Mouse (Mus musculus): ENCODE data around the gene Ikbke. TPM values are rescaled to one million over a fixed set of nuclear protein-coding genes. Genes with fewer than 3 reads are reported as not detected.

Ikbke gene
- polyA plus RNA-seq, 1 experiment from 2014 or later: 0.91 TPM

GRCm38 (mm10) chr1:131233527-131233926, 45.9 kb downstream of the Ikbke start:
- WGBS: 72% methylated on average over 12 of the region's 12 CpGs
- ATAC-seq: no peak
- Histone ChIP-seq H3K4me3 (replicated peaks; ENCODE audit: low read length) (no peak overlapping the region), H3K27ac (ENCODE audit: low read length) (no peak overlapping the region), H3K9me3 (ENCODE audit: control insufficient read depth, low read length) (no peaks in the 10 kb centered on the region), H3K4me2 (ENCODE audit: low read length) (no peak overlapping the region), H3K4me1 (replicated peaks; ENCODE audit: control insufficient read depth, insufficient read depth, low read length) (no peaks in the 10 kb centered on the region), H3K9ac (replicated peaks; ENCODE audit: low read depth, low read length) (no peak overlapping the region), H3K36me3 (ENCODE audit: control insufficient read depth, insufficient read depth) (no peaks in the 10 kb centered on the region), H3K27me3 (replicated peaks; ENCODE audit: control insufficient read depth, insufficient read depth, low read length) (no peaks in the 10 kb centered on the region)

- no peak overlapping the region for H3K4me2 ChIP-seq (ENCODE audit: low read length)
Measured at GRCm38 (mm10) chr1:131228659-131229058, 50.7 kb downstream of the Ikbke start.

GRCm38 (mm10) chr1:131228225-131228624, 51.2 kb downstream of the Ikbke start:
- no peak for ATAC-seq
- H3K4me3 ChIP-seq (replicated peaks; ENCODE audit: low read length): no peak overlapping the region
- H3K4me1 ChIP-seq (replicated peaks; ENCODE audit: control insufficient read depth, insufficient read depth, low read length): no peaks in the 10 kb centered on the region
- no peak overlapping the region for H3K4me2 ChIP-seq (ENCODE audit: low read length)
- H3K36me3 ChIP-seq (ENCODE audit: control insufficient read depth, insufficient read depth): no peaks in the 10 kb centered on the region
- no peaks in the 10 kb centered on the region for H3K27me3 ChIP-seq (replicated peaks; ENCODE audit: control insufficient read depth, insufficient read depth, low read length)
- H3K27ac ChIP-seq (ENCODE audit: low read length): no peak overlapping the region
- no peaks in the 10 kb centered on the region for H3K9me3 ChIP-seq (ENCODE audit: control insufficient read depth, low read length)
- WGBS: 68% methylated on average over 7 of the region's 7 CpGs
- no peak overlapping the region for H3K9ac ChIP-seq (replicated peaks; ENCODE audit: low read depth, low read length)

More at GRCm38 (mm10) chr1:131228659-131229058, 50.7 kb downstream of the Ikbke start:
- H3K36me3 ChIP-seq (ENCODE audit: control insufficient read depth, insufficient read depth): no peaks in the 10 kb centered on the region
- H3K27ac ChIP-seq (ENCODE audit: low read length): no peak overlapping the region
- 91% methylated on average over 5 of the region's 5 CpGs for WGBS
- no peaks in the 10 kb centered on the region for H3K27me3 ChIP-seq (replicated peaks; ENCODE audit: control insufficient read depth, insufficient read depth, low read length)
- H3K4me1 ChIP-seq (replicated peaks; ENCODE audit: control insufficient read depth, insufficient read depth, low read length): no peaks in the 10 kb centered on the region
- H3K4me3 ChIP-seq (replicated peaks; ENCODE audit: low read length): no peak overlapping the region
- no peak for ATAC-seq
- no peaks in the 10 kb centered on the region for H3K9me3 ChIP-seq (ENCODE audit: control insufficient read depth, low read length)
- H3K9ac ChIP-seq (replicated peaks; ENCODE audit: low read depth, low read length): no peak overlapping the region

- H3K36me3 ChIP-seq (ENCODE audit: control insufficient read depth, insufficient read depth): no peaks in the 10 kb centered on the region
- H3K9ac ChIP-seq (replicated peaks; ENCODE audit: low read depth, low read length): no peak overlapping the region
- ATAC-seq: no peak
- H3K27ac ChIP-seq (ENCODE audit: low read length): no peak overlapping the region
- 59% methylated on average over 12 of the region's 12 CpGs for WGBS
- H3K4me1 ChIP-seq (replicated peaks; ENCODE audit: control insufficient read depth, insufficient read depth, low read length): no peaks in the 10 kb centered on the region
- no peak overlapping the region for H3K4me2 ChIP-seq (ENCODE audit: low read length)
- H3K9me3 ChIP-seq (ENCODE audit: control insufficient read depth, low read length): no peaks in the 10 kb centered on the region
- no peaks in the 10 kb centered on the region for H3K27me3 ChIP-seq (replicated peaks; ENCODE audit: control insufficient read depth, insufficient read depth, low read length)
- H3K4me3 ChIP-seq (replicated peaks; ENCODE audit: low read length): no peak overlapping the region
Measured at GRCm38 (mm10) chr1:131224848-131225471, 54.4 kb downstream of the Ikbke start.

GRCm38 (mm10) chr1:131223345-131223744, 56.1 kb downstream of the Ikbke start:
- H3K9me3 ChIP-seq (ENCODE audit: control insufficient read depth, low read length): no peaks in the 10 kb centered on the region
- no peaks in the 10 kb centered on the region for H3K36me3 ChIP-seq (ENCODE audit: control insufficient read depth, insufficient read depth)
- no peaks in the 10 kb centered on the region for H3K4me1 ChIP-seq (replicated peaks; ENCODE audit: control insufficient read depth, insufficient read depth, low read length)
- no peak overlapping the region for H3K4me3 ChIP-seq (replicated peaks; ENCODE audit: low read length)
- H3K27me3 ChIP-seq (replicated peaks; ENCODE audit: control insufficient read depth, insufficient read depth, low read length): no peaks in the 10 kb centered on the region
- H3K9ac ChIP-seq (replicated peaks; ENCODE audit: low read depth, low read length): no peak overlapping the region
- 87% methylated on average over 2 of the region's 2 CpGs for WGBS
- ATAC-seq: no peak
- no peak overlapping the region for H3K27ac ChIP-seq (ENCODE audit: low read length)
- no peak overlapping the region for H3K4me2 ChIP-seq (ENCODE audit: low read length)

- Histone ChIP-seq H3K4me3 (replicated peaks; ENCODE audit: low read length) (no peak overlapping the region), H3K27ac (ENCODE audit: low read length) (no peak overlapping the region), H3K36me3 (ENCODE audit: control insufficient read depth, insufficient read depth) (no peaks in the 10 kb centered on the region), H3K9me3 (ENCODE audit: control insufficient read depth, low read length) (no peaks in the 10 kb centered on the region), H3K27me3 (replicated peaks; ENCODE audit: control insufficient read depth, insufficient read depth, low read length) (no peaks in the 10 kb centered on the region), H3K9ac (replicated peaks; ENCODE audit: low read depth, low read length) (no peak overlapping the region), H3K4me2 (ENCODE audit: low read length) (no peak overlapping the region), H3K4me1 (replicated peaks; ENCODE audit: control insufficient read depth, insufficient read depth, low read length) (no peaks in the 10 kb centered on the region)
- WGBS: 87% methylated on average over 13 of the region's 13 CpGs
- no peak for ATAC-seq
Measured at GRCm38 (mm10) chr1:131221822-131222590, 57.4 kb downstream of the Ikbke start.

GRCm38 (mm10) chr1:131218933-131219332, 60.5 kb downstream of the Ikbke start:
- ATAC-seq: no peak
- no peaks in the 10 kb centered on the region for H3K36me3 ChIP-seq (ENCODE audit: control insufficient read depth, insufficient read depth)
- H3K9ac ChIP-seq (replicated peaks; ENCODE audit: low read depth, low read length): no peak overlapping the region
- no peaks in the 10 kb centered on the region for H3K9me3 ChIP-seq (ENCODE audit: control insufficient read depth, low read length)
- H3K27me3 ChIP-seq (replicated peaks; ENCODE audit: control insufficient read depth, insufficient read depth, low read length): no peaks in the 10 kb centered on the region
- H3K27ac ChIP-seq (ENCODE audit: low read length): no peak overlapping the region
- no peaks in the 10 kb centered on the region for H3K4me1 ChIP-seq (replicated peaks; ENCODE audit: control insufficient read depth, insufficient read depth, low read length)
- no peak overlapping the region for H3K4me3 ChIP-seq (replicated peaks; ENCODE audit: low read length)
- H3K4me2 ChIP-seq (ENCODE audit: low read length): no peak overlapping the region
- WGBS: 89% methylated on average over 11 of the region's 11 CpGs

GRCm38 (mm10) chr1:131213361-131213760, 66.0 kb downstream of the Ikbke start:
- H3K4me2 ChIP-seq (ENCODE audit: low read length): no peak overlapping the region
- no peaks in the 10 kb centered on the region for H3K9me3 ChIP-seq (ENCODE audit: control insufficient read depth, low read length)
- H3K4me3 ChIP-seq (replicated peaks; ENCODE audit: low read length): no peak overlapping the region
- no peaks in the 10 kb centered on the region for H3K36me3 ChIP-seq (ENCODE audit: control insufficient read depth, insufficient read depth)
- 89% methylated on average over 6 of the region's 6 CpGs for WGBS
- ATAC-seq: no peak
- no peaks in the 10 kb centered on the region for H3K27me3 ChIP-seq (replicated peaks; ENCODE audit: control insufficient read depth, insufficient read depth, low read length)
- H3K4me1 ChIP-seq (replicated peaks; ENCODE audit: control insufficient read depth, insufficient read depth, low read length): 0 out of 2 replicates have a peak, but pooled peaks cover 3% of the 10 kb centered on the region
- H3K9ac ChIP-seq (replicated peaks; ENCODE audit: low read depth, low read length): no peak overlapping the region
- no peak overlapping the region for H3K27ac ChIP-seq (ENCODE audit: low read length)

GRCm38 (mm10) chr1:131212956-131213355, 66.5 kb downstream of the Ikbke start:
- Histone ChIP-seq H3K4me2 (ENCODE audit: low read length) (no peak overlapping the region), H3K27ac (ENCODE audit: low read length) (no peak overlapping the region), H3K9ac (replicated peaks; ENCODE audit: low read depth, low read length) (no peak overlapping the region), H3K4me1 (replicated peaks; ENCODE audit: control insufficient read depth, insufficient read depth, low read length) (0 out of 2 replicates have a peak, but pooled peaks cover 3% of the 10 kb centered on the region), H3K4me3 (replicated peaks; ENCODE audit: low read length) (no peak overlapping the region), H3K36me3 (ENCODE audit: control insufficient read depth, insufficient read depth) (no peaks in the 10 kb centered on the region), H3K9me3 (ENCODE audit: control insufficient read depth, low read length) (no peaks in the 10 kb centered on the region), H3K27me3 (replicated peaks; ENCODE audit: control insufficient read depth, insufficient read depth, low read length) (no peaks in the 10 kb centered on the region)
- 82% methylated on average over 5 of the region's 5 CpGs for WGBS
- ATAC-seq: no peak

Measured in forebrain, embryonic 16.5 days (tissue).